Mouse (Mus musculus) megakaryocyte, embryonic 14.5 days (primary cell): ENCODE measurements around the gene Hfe2.

ENCODE experiments used
- FLI1 ChIP-seq: IDR thresholded peaks from 2 replicates; pipeline ENCODE4 v1.6.1; 2012; ENCODE audit warnings: low read length, inconsistent platforms, mixed read lengths
- GATA1 ChIP-seq: IDR thresholded peaks from 3 replicates; pipeline ENCODE4 v1.6.1; 2012; ENCODE audit warnings: mixed read lengths, low read length, inconsistent platforms, borderline replicate concordance

DNA sequence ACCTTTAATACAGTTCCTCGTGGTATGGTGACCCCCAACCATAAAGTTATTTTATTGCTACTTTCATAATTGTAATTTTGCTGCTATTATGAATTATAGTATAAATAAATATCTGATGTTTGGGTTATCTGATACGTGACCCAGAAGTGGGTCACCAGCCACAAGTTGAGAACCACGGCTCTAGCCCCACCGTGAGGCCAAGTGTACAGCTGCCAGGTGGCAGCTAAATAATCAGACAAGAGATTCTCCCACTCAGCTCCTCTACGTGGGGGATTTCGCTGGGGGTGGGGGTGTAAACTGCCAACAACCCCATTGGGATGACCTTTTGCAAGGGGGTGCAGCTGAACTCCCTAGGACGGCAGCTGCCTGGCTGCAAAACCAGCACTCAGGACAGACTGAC is 7.1 kb downstream of the Hfe2 start:
- TF ChIP-seq GATA1 (no peak), FLI1 (no peak)
